Mouse (Mus musculus) embryonic facial prominence, embryonic 10.5 days (tissue): Measurements from ENCODE around the gene Clmp. TPM values are rescaled to one million over a fixed set of nuclear protein-coding genes. Genes with fewer than 3 reads are reported as not detected.
A peak's percentile ranks its signal among the peaks of the same experiment; 100 is the strongest.

Experiments
- DNase-seq: peaks from one replicate; pipeline ENCODE4 v3.0.0-alpha.2; 2017; ENCODE audit warnings: low spot score
- H3K27ac ChIP-seq: fragments of 300-500 bp; sonication (generic); replicated peaks from 2 replicates; pipeline ENCODE4 v1.5.1; 2016; ENCODE audit warnings: mild to moderate bottlenecking
- H3K27me3 ChIP-seq: fragments of 300-500 bp; sonication (generic); replicated peaks from 2 replicates; pipeline ENCODE4 v1.6.1; 2016; ENCODE audit warnings: low read depth, mild to moderate bottlenecking; ENCODE audit not compliant: poor library complexity, severe bottlenecking
- H3K36me3 ChIP-seq: fragments of 300-500 bp; sonication (generic); replicated peaks from 2 replicates; pipeline ENCODE4 v1.6.1; 2016; ENCODE audit warnings: mild to moderate bottlenecking, moderate library complexity
- H3K4me1 ChIP-seq: fragments of 300-500 bp; sonication (generic); 2 replicates; pipeline ENCODE4 v1.6.1; 2016
- H3K4me3 ChIP-seq: fragments of 300-500 bp; sonication (generic); 2 replicates; pipeline ENCODE4 v1.5.1; 2016; ENCODE audit warnings: mild to moderate bottlenecking, moderate library complexity
- H3K9me3 ChIP-seq: fragments of 300-500 bp; sonication (generic); 2 replicates; pipeline ENCODE4 v1.6.1; 2016; ENCODE audit warnings: mild to moderate bottlenecking
- WGBS: fragments of 180-500 bp; shearing (Covaris S2); methylation state at CpG from one replicate; pipeline ENCODE4 v1.1.7; 2016; 5-methylcytosine and 5-hydroxymethylcytosine counted together
- polyA plus RNA-seq: library from polyadenylated mRNA; unstranded; fragments of >200 nt; fragmentation: Nextera tagmentation; extraction: Ambion mirVana; gene quantifications from 2 replicates; pipeline ENCODE4 v1.2.1, GENCODE M21; 2016

Gene Clmp
- polyA plus RNA-seq, 1 experiment from 2014 or later = 45.6 TPM

GRCm38 (mm10) chr9:40834569-40834968 is 148.8 kb downstream of the Clmp start:
- peaks cover 14% of the 10 kb centered on the region; the same call in 1 of the 2 replicates for H3K4me1 ChIP-seq
- H3K9me3 ChIP-seq = no peaks in the 10 kb centered on the region
- no peaks in the 10 kb centered on the region for H3K36me3 ChIP-seq
- H3K27me3 ChIP-seq = peaks cover 3% of the 10 kb centered on the region; the same call in 1 of the 2 replicates
- H3K4me3 ChIP-seq = no peak overlapping the region
- DNase-seq = peak; percentile 89
- no peak overlapping the region for H3K27ac ChIP-seq
- WGBS = 7% methylated on average over 12 of the region's 12 CpGs

Other genes starting within 250 kb of the Clmp start
- 2.4 and 3.0 TPM in 2 replicates for gene Gramd1b, start 154.6 kb upstream of the Clmp start, polyA plus RNA-seq
- not detected in 2 replicates for gene Gm21915, start 15.3 kb upstream of the Clmp start, polyA plus RNA-seq
- 3,691 and 4,038 TPM in 2 replicates for gene Hspa8, start 115.0 kb downstream of the Clmp start, polyA plus RNA-seq
- gene Bsx, start 188.2 kb downstream of the Clmp start, polyA plus RNA-seq = 0.05 TPM in 1 of 2 replicates, not detected in the other